Mouse (Mus musculus) large intestine, adult 2 months (tissue): ENCODE results near the gene Slc25a16. TPM values are rescaled to one million over a fixed set of nuclear protein-coding genes. Genes with fewer than 3 reads are reported as not detected.
A peak's percentile ranks its signal among the peaks of the same experiment; 100 is the strongest.

Experiments
- DNase-seq: peaks from one replicate; pipeline ENCODE4 v3.0.0-alpha.2; 2012; ENCODE audit warnings: low read depth, low spot score
- WGBS: fragments of 180-500 bp; shearing (Covaris S2); methylation state at CpG from one replicate; pipeline ENCODE4 v1.1.7; 2018; 5-methylcytosine and 5-hydroxymethylcytosine counted together
- polyA plus RNA-seq: library from polyadenylated mRNA; depleted of rRNA; stranded (reverse); fragments of >200 nt; gene quantifications from 2 replicates; pipeline ENCODE4 v1.2.3, GENCODE M21; 2012; rRNA removed

The Slc25a16 gene
- 12.1 and 21.8 TPM in 2 replicates for polyA plus RNA-seq

DNA sequence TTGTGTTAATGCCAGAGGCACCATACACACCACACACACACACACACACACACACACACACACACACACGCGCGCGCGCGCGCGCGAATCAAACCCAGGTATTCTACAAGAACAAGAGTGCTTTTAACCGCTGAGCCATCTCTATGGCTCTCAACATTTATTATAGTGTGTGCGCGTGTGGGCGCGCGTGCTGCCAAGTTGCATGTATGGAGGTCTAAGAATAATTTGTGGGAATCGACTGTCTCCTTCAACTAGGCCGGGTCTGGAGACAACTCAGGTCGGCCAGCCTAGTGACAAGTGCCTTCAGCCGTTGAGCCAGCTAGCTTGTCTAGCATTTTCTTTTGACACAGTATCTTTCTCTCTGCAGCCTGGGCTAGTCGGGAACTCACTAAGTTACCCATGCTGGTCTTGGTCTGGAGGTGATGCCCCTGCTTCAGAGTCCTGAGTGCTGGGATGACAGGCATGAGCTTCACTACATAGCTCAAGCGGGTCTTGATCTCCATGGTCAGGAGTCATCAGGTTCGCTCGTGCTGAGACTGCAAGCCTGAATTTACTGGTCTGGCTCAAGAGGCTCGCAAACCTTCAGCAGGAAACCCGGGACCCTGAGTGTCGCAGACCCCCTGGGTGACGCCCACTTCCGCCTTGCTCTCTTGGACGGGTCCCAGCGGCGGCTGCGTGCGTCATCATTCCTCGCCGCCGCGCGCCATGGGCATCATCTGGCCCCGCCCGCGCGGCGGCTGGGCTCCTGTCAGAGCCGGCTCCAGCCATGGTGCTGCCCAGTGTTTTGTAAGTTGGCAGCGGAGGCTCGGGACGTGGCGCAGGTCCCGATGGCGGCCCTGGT lies at the start of gene Slc25a16:
Slc25a16 (plus strand) TSS at position 709 of the 841 bp plus-strand sequence.
- WGBS: 4% methylated on average over 50 of the region's 50 CpGs
- peak; percentile 50 for DNase-seq

DNA sequence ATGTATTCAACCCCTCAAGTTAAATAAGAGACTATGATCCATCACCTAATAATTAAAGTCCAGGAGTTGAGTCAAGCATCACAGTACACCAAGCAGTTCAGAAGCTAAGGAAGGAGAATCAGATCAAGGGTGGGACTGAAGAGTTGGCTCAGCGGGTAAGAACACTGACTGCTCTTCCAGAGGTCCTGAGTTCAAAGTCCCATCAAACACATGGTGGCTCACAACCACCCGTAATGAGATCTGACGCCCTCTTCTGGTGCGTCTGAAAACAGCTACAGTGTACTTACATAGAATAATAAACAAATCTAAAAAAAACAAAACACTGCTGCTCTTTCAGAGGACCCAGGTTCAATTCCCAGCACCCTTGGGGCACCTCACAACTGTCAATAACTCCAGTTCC lies 45.6 kb upstream of the Slc25a16 start:
- 77% methylated on average over 4 of the region's 4 CpGs for WGBS
- no peak for DNase-seq

- WGBS: 51% methylated on average over 4 of the region's 4 CpGs
- no peak for DNase-seq
Measured at GRCm38 (mm10) chr10:62875565-62875964, 44.9 kb upstream of the Slc25a16 start.

DNA sequence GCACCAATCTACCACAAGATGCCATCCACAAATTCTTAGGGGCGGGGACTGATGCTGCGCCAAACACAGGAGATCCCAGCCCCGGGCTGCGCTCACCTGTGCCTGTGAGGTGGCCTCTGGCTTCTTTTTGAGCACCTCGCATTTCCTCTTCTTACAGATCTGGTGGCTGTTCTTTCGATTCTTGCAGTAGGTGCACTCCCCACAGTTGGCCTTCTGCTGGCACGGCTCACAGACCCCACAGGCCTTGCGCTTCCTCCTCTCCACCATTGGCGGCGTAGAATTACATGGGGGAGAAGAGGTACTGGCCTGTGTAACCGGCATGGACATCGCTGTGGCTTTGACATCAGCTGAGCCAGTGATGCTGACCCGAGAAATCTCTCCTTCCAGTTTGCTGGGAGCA lies 42.4 kb upstream of the Slc25a16 start:
- WGBS: 95% methylated on average over 13 of the region's 13 CpGs
- DNase-seq: no peak

DNA sequence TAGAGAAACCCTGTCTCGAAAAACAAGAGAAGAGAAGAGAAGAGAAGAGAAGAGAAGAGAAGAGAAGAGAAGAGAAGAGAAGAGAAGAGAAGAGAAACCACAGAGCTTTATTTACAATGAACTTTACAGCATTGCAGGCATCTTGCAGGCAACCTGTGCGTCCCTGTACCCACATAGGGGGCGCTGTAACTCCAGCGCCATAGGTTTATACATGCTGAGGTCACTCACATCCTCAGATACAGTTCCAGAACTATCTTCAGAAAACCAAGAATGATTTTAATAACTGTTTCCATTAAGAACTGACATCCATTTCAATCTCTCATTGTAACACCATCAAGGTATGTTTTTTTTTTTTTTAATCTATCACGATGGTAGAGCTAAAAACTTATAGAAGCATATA lies 39.2 kb upstream of the Slc25a16 start:
- no peak for DNase-seq
- WGBS: 52% methylated on average over 5 of the region's 5 CpGs

GRCm38 (mm10) chr10:62883933-62884372 lies 36.5 kb upstream of the Slc25a16 start:
- no peak for DNase-seq
- 51% methylated on average over 9 of the region's 9 CpGs for WGBS

GRCm38 (mm10) chr10:62884517-62884916 lies 35.9 kb upstream of the Slc25a16 start:
- DNase-seq: no peak
- WGBS: 77% methylated on average over 1 of the region's 1 CpGs

- WGBS: 48% methylated on average over 10 of the region's 10 CpGs
Measured at GRCm38 (mm10) chr10:62885460-62885859, 35.0 kb upstream of the Slc25a16 start.

DNA sequence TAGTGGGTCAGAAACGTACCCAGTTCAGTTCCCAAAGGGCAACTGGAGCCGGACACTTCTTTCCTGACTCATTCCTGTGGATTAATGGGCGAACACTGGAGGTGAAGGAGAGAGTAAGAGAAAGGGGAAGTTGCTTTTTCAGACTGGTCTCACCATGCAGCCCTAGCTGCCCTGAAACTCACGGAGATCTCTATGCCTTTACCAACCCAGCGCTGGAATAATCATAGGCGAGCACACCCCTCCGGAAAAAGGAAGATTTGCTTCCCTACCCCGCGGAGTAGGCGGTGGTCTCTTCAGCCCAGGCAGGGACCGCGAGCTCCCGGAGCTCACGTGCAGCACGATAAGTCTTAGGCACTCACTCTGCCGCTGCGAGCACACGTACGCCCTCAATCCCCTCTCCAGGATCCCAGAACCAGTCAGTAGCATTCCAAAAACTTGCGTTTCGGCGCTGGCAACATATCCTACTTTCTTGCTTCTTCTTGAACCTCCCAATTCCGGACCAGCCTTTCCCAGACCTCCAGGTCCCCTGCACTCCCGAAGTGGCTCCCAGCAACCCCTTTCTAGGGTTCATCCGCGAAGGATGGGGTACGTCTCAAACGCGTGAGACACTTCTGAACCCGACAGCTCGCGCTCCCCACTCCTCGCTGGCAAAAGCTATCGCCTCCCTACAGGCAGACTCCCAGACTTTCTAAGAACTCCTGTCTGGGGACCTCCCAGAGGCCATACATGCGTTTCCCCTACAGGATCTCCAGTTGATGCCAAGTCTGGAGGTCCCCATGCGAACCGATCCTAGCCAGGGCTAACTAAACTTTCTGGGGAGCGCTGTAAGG lies 34.2 kb upstream of the Slc25a16 start:
- under 1% methylated on average over 38 of the region's 38 CpGs for WGBS
- DNase-seq: no peak

More at GRCm38 (mm10) chr10:62885460-62885859, 35.0 kb upstream of the Slc25a16 start:
- no peak for DNase-seq

DNA sequence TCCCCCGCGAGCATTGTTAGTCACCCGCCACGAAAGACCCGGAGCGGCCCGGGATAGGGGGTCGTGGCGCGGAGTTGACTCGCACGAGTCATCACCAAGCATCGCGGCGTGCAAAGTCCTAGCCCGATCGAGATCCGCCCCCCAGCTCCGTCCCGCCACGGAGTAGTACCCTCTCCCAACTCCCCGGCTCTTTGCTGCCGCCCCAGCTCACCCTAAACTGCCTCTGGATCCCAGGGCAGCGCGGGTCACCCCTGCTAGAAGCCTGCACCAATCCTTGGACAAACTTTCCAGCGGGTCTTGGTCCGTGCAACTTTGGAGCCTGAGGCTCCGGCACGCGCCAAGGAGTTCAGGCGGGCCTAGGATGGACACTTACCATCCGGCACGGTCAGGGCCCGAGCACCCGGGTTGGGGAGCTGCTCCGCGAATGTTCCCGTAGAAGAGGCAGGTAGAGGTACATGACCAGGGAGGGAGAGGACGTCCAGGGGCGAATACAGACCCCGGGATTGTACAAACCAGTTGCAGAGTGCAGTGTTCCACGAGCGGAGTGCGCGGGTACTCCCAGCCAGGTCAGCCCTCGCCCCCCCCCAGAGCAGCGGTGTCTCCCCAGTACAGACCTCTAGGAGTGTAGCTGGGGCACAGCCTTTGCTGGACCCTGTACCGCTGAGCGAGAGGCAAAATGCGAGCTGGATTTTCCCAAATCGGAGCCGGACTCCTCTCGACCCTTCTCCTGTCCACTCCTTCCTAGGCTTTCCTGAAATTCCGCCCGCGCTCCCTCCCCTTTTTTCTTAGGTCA lies 33.4 kb upstream of the Slc25a16 start:
- 2% methylated on average over 56 of the region's 56 CpGs for WGBS
- no peak for DNase-seq

GRCm38 (mm10) chr10:62891025-62891424 lies 29.4 kb upstream of the Slc25a16 start:
- 68% methylated on average over 3 of the region's 3 CpGs for WGBS
- no peak for DNase-seq

- WGBS: 43% methylated on average over 4 of the region's 4 CpGs
- no peak for DNase-seq
Measured at GRCm38 (mm10) chr10:62892549-62893232, 27.7 kb upstream of the Slc25a16 start.

DNA sequence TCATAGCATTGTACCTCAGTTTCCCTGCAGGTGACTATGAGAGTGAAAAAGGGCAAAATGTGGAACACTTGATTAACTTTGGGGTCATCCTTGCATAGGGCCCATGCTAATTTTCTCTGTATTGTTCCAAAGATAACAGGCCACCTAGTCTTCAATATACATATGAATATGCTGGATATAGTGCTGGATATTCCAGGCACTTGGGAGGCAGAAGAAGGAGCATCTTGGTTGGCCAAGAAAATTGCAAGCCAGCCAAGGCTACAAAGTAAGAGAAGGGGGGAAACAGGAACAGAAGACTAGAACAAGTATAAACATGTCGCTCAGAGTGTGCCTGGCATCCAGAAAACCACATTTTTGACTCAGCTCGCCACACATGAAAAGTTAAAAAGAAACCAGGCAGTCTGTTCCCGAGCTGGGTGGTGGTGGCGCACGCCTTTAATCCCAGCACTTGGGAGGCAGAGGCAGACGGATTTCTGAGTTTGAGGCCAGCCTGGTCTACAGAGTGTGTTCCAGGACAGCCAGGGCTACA lies 27.0 kb upstream of the Slc25a16 start:
- DNase-seq: no peak
- 58% methylated on average over 6 of the region's 6 CpGs for WGBS

- no peak for DNase-seq
- 91% methylated on average over 3 of the region's 3 CpGs for WGBS
Measured at GRCm38 (mm10) chr10:62894447-62894846, 26.0 kb upstream of the Slc25a16 start.

GRCm38 (mm10) chr10:62895386-62895785 lies 25.0 kb upstream of the Slc25a16 start:
- WGBS: 62% methylated on average over 6 of the region's 6 CpGs
- DNase-seq: no peak

DNA sequence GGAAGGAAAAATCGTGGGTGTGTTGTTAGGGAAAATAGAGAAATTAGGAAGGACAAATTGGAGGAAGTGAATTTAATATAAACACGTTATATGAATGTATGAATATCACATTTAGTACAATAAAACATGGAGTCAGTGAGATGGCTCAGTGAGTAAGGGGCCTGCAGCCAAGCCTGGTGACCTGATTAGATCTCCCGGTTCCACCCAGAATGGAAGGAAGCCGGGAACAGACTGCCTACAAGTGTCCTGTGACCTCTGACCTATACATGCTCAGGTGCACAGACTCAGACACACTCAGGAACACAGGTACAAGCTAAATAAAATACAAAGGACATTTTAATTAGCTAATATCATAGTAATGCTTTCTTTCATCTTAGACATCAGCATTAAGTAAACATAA lies 24.4 kb upstream of the Slc25a16 start:
- DNase-seq: no peak
- 56% methylated on average over 4 of the region's 4 CpGs for WGBS

GRCm38 (mm10) chr10:62896774-62897173 lies 23.7 kb upstream of the Slc25a16 start:
- 78% methylated on average over 4 of the region's 4 CpGs for WGBS
- no peak for DNase-seq

- 93% methylated on average over 3 of the region's 3 CpGs for WGBS
- no peak for DNase-seq
Measured at GRCm38 (mm10) chr10:62897437-62897836, 23.0 kb upstream of the Slc25a16 start.

- no peak for DNase-seq
- 67% methylated on average over 2 of the region's 2 CpGs for WGBS
Measured at GRCm38 (mm10) chr10:62898061-62898460, 22.4 kb upstream of the Slc25a16 start.
